Mouse (Mus musculus): ENCODE measurements around the gene Plekha1.

- TF ChIP-seq CTCF (IDR thresholded peaks at IDR 0.05; ENCODE audit: insufficient read depth, low read depth, low read length) (no peak), POLR2A (IDR thresholded peaks at IDR 0.05; ENCODE audit: insufficient read depth, low read depth, low read length) (no peak)
Measured at GRCm38 (mm10) chr7:130838658-130839025, 26.9 kb upstream of the Plekha1 start.

Measured in olfactory bulb, adult 2 months (tissue).